Mouse (Mus musculus) embryonic facial prominence, embryonic 10.5 days (tissue): ENCODE results near the gene Cacng7. TPM values are rescaled to one million over a fixed set of nuclear protein-coding genes. Genes with fewer than 3 reads are reported as not detected.

Source experiments
- DNase-seq: peaks from one replicate; pipeline ENCODE4 v3.0.0-alpha.2; 2017; ENCODE audit warnings: low spot score
- H3K27ac ChIP-seq: fragments of 300-500 bp; sonication (generic); replicated peaks from 2 replicates; pipeline ENCODE4 v1.5.1; 2016; ENCODE audit warnings: mild to moderate bottlenecking
- H3K27me3 ChIP-seq: fragments of 300-500 bp; sonication (generic); replicated peaks from 2 replicates; pipeline ENCODE4 v1.6.1; 2016; ENCODE audit warnings: low read depth, mild to moderate bottlenecking; ENCODE audit not compliant: poor library complexity, severe bottlenecking
- H3K36me3 ChIP-seq: fragments of 300-500 bp; sonication (generic); replicated peaks from 2 replicates; pipeline ENCODE4 v1.6.1; 2016; ENCODE audit warnings: mild to moderate bottlenecking, moderate library complexity
- H3K4me1 ChIP-seq: fragments of 300-500 bp; sonication (generic); 2 replicates; pipeline ENCODE4 v1.6.1; 2016
- H3K4me3 ChIP-seq: fragments of 300-500 bp; sonication (generic); 2 replicates; pipeline ENCODE4 v1.5.1; 2016; ENCODE audit warnings: mild to moderate bottlenecking, moderate library complexity
- H3K9me3 ChIP-seq: fragments of 300-500 bp; sonication (generic); 2 replicates; pipeline ENCODE4 v1.6.1; 2016; ENCODE audit warnings: mild to moderate bottlenecking
- WGBS: fragments of 180-500 bp; shearing (Covaris S2); methylation state at CpG from one replicate; pipeline ENCODE4 v1.1.7; 2016; 5-methylcytosine and 5-hydroxymethylcytosine counted together
- polyA plus RNA-seq: library from polyadenylated mRNA; unstranded; fragments of >200 nt; fragmentation: Nextera tagmentation; extraction: Ambion mirVana; gene quantifications from 2 replicates; pipeline ENCODE4 v1.2.1, GENCODE M21; 2016

Cacng7 gene
- polyA plus RNA-seq, 1 experiment from 2014 or later: 1.2 TPM

DNA sequence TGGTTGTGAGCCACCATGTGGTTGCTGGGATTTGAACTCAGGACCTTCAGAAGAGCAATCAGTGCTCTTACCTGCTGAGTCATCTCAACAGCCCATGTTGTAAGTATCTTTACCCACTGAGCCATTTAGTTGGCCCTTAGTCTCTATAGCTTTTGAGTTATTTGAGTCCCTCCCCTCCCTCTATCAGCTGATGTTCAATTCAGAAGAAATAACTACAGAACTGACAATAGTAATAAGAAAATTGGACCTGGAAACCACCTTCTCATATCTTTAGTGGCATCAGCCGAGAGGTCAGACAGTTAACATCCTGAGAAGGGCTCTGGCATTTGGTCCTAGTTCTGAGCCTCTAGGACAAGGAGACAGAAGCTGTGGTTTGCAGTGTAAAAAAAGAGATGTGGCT, 38.0 kb upstream of the Cacng7 start:
- no peak for DNase-seq
- peaks cover 48% of the 10 kb centered on the region for H3K36me3 ChIP-seq
- WGBS: 91% methylated on average over 1 of the region's 1 CpGs
- H3K9me3 ChIP-seq: no peaks in the 10 kb centered on the region
- H3K4me1 ChIP-seq: peaks cover 35% of the 10 kb centered on the region
- peaks cover 3% of the 10 kb centered on the region; the same call in 1 of the 2 replicates for H3K27me3 ChIP-seq
- H3K27ac ChIP-seq: no peak overlapping the region
- H3K4me3 ChIP-seq: no peak overlapping the region

DNA sequence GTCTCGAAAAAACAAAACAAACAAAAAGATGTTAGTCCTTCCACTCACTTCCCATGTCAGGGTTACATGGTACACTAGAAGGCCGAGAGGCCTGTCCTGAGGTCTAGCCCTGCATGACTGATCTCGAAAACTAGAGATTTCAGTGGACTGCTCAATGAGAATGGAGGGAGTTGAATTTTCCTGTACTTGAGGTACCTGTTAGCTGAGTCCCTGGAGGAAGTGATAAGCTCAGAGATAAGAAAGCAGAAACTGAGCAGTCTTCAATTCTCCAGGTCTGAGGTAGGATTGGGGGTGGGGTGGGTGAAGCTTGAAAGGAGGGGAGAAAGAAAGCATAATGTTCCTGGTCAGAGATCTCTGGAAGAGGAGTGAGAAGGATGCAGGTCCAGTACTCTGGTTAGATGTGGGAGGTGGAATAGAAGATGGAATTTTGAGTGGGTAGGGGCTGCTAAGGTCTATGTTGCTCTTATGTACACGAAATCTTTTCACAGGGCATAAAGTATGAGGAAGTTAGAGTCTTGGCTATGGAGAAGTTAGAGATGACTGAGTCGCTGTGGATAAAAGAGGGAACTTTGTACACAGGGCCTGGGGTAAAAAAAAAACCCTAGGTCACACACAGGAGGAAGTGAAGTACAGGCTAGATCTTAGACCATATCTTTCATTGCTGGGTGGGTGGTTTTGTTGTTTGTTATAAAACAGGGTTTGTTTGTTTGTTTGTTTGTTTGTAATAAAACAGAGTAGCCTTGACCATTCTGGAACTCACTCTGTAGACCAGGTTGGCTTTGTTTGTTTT, 37.2 kb upstream of the Cacng7 start:
- DNase-seq: no peak
- 89% methylated on average over 5 of the region's 5 CpGs for WGBS
- Histone ChIP-seq H3K27ac (no peak overlapping the region), H3K4me1 (peaks cover 27% of the 10 kb centered on the region), H3K27me3 (peaks cover 10% of the 10 kb centered on the region), H3K9me3 (no peaks in the 10 kb centered on the region), H3K36me3 (peaks cover 50% of the 10 kb centered on the region), H3K4me3 (no peak overlapping the region)

DNA sequence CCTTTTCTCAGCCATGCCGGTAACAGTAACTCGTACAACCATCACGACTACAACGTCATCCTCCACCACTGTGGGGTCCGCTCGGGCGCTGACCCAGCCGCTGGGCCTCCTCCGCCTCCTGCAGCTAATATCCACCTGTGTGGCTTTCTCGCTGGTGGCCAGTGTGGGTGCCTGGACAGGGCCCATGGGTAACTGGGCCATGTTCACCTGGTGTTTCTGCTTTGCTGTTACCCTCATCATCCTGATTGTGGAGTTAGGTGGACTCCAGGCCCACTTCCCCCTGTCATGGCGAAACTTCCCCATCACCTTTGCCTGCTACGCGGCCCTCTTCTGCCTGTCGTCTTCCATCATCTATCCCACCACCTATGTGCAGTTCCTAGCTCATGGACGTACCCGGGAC, 36.0 kb upstream of the Cacng7 start:
- H3K4me1 ChIP-seq: peaks cover 18% of the 10 kb centered on the region
- H3K27me3 ChIP-seq: peaks cover 22% of the 10 kb centered on the region
- no peak overlapping the region for H3K4me3 ChIP-seq
- H3K36me3 ChIP-seq: peaks cover 50% of the 10 kb centered on the region
- H3K9me3 ChIP-seq: no peaks in the 10 kb centered on the region
- 94% methylated on average over 16 of the region's 16 CpGs for WGBS
- DNase-seq: no peak
- no peak overlapping the region for H3K27ac ChIP-seq

DNA sequence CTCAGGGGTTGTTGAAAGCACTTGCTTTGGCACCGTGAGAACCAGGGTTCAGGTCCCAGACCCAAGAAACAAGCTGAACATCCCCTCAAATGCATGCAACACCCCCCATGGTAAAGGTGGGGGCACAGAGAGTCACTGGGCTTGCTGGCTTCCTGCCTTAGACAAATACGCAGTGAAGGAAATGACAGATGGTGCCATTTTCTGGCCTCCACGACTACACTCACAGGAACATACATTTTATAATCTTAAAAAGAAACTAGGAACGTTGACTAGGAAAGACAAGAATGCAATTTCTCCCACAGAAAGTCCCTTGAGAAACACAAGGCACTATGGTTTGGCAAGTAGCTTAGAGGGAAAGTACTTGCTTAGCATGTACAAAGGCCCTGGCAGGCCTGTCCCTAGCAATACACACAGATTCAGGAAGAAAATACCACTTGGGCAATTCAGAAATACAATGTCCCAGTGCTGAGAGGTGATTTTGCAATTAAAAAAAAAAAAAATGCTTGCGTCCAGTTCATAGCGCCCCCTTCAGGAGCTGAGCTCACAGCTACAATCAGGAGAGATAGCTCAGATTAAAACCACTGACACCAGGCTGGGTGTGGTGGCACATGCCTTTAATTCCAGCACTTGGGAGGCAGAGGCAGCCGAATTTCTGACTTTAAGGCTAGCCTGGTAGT, 32.7 kb upstream of the Cacng7 start:
- no peak for DNase-seq
- peaks cover 33% of the 10 kb centered on the region for H3K4me1 ChIP-seq
- peaks cover 56% of the 10 kb centered on the region for H3K27me3 ChIP-seq
- peaks cover 39% of the 10 kb centered on the region for H3K36me3 ChIP-seq
- H3K9me3 ChIP-seq: no peaks in the 10 kb centered on the region
- H3K4me3 ChIP-seq: no peak overlapping the region
- 57% methylated on average over 7 of the region's 7 CpGs for WGBS
- no peak overlapping the region for H3K27ac ChIP-seq

DNA sequence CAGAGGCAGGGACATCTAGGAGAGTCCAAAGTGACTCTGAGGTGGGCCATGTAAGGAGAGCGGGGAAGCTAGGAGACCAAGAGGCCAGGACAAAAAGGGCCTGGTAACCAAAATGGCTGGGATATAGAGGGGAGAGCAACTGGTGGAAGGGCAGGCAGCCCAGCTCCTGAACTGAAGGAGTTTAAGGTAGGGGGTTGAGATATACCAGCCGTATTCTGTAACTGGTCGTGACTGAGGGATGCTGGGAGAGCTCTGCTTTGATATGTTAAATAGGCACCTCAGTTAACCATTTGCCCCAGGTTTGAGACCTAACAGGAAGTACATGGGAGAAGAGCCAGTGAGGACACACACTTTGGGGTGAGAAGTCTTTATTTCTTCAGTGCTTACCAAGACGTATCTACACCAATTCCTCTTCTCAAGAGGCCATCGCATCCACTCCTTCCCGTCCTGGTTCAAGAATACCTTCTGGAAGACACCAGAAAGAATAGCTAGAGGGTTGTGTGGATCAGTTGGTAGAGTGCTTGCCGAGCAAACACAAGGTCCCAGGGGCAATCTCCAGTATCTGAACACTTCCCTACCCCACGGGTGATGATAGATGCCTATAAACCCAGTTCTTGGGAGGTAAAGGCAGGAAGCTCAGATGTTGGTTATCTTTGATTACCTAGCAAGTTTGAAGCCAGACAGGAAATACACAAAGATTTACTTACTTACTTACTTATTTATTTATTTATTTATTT, 31.7 kb upstream of the Cacng7 start:
- peaks cover 66% of the 10 kb centered on the region for H3K27me3 ChIP-seq
- peaks cover 32% of the 10 kb centered on the region for H3K36me3 ChIP-seq
- no peak for DNase-seq
- 67% methylated on average over 8 of the region's 8 CpGs for WGBS
- no peaks in the 10 kb centered on the region for H3K9me3 ChIP-seq
- H3K4me1 ChIP-seq: peaks cover 33% of the 10 kb centered on the region
- no peak overlapping the region for H3K4me3 ChIP-seq
- H3K27ac ChIP-seq: no peak overlapping the region

DNA sequence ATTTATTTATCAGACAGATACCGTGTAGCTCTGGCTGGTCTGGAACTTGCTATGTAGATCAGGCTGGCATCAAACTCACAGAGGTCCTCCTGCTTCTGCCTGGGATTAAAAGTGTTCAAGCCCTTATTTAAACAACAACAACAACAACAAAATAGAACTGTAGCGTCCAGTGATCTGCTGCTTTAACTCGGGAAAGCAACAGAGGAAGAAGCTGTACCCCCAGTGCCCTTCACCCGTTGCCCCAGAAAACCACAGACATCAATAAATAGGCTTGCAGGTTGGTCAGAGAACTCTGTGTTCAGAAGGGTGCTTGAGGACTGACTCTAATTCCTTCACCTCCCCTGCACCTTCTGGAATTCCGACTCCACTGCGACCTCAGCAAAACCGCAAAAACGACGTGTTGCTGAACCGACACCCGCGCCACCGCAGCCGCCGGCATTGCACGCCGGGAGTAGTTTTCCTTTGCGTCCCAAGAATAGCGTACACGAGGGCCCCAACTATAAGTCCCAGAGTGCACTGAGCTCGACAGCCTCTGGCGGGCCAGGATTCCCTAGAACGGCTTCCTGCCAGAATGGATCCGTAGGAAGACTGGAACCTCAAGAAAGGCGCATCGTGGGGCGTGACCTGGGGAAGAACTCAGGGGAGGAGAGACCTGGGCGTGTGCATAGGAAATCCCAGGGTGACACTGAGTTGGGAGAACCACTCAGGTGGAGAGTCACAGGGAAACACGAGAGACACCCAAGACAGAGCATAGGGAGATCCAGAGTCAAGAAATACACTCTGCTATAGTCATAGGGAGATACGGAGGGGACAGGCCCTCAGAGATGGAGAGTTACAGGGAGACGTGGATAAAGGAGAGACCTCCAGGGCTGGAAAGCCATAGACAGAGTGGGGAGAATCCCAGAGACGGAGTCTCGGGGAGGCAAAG, 30.9 kb upstream of the Cacng7 start:
- H3K9me3 ChIP-seq: no peaks in the 10 kb centered on the region
- H3K4me3 ChIP-seq: peak overlapping the region; percentile 55
- no peak overlapping the region for H3K27ac ChIP-seq
- peaks cover 24% of the 10 kb centered on the region for H3K36me3 ChIP-seq
- H3K27me3 ChIP-seq: peaks cover 72% of the 10 kb centered on the region
- peaks cover 33% of the 10 kb centered on the region for H3K4me1 ChIP-seq
- 6% methylated on average over 33 of the region's 33 CpGs for WGBS
- DNase-seq: peak; percentile 55

DNA sequence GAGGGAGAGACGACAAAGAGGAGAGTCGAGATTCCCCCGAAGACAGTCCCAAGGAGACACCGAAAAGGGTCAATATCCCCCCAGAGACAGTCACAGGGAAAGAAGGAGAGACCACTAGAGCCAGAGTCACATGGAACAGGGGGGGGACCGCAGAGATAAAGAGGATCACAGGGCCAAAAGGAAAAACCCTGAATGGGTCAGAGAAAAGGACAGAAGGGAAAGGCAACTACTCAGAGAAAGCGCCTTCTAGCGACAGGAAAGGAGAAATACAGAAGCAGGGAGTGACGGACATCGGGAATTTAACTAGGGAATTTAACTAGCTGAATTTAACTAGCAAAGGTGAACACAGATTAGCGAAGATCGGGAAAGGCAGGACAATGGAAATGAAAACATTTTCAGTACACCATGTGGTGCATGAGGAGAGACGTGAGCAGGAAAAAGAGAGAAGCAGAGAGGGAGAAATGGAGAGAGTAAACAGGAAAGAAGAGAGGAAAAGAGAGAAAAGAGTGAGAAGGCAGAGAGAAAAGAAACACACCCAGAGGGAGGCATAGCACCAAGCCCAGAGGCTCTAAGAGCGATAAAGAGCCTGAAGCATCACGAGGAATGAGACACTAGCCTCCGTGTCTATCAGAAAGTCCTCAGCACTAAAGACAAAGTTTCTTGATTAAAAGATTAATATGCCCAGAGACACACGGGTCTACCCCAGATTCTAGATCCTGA, 30.0 kb upstream of the Cacng7 start:
- H3K36me3 ChIP-seq: peaks cover 15% of the 10 kb centered on the region
- H3K27ac ChIP-seq: no peak overlapping the region
- DNase-seq: peak; percentile 27
- peaks cover 72% of the 10 kb centered on the region for H3K27me3 ChIP-seq
- WGBS: 2% methylated on average over 16 of the region's 16 CpGs
- peak overlapping the region; percentile 55 for H3K4me3 ChIP-seq
- H3K4me1 ChIP-seq: peaks cover 33% of the 10 kb centered on the region
- H3K9me3 ChIP-seq: no peaks in the 10 kb centered on the region

DNA sequence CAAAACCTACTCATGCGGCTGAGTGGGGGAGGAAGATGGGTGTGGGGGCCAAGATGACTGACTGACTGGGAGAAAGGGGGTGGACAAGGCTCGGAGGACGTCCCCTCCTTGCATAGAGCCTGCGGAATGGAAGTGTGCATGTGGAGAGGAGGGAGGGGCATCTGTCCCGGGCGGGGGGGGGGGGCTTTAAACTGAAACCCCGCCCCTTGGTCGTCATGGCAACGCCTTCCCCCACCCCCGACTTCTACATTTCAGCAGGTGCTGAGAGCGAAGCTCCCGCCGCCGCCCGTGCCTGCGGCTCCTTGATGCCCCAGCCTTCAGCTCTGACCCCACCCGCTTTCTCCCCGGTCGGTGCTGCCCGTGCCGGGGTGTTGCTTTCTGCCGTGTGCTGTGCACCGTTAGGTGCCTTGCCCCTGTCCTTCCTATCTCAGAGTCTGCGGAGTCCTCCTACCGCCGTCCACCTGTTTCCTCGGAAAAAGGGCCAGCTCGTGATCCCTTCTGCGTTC, 29.4 kb upstream of the Cacng7 start:
- DNase-seq: peak; percentile 69
- peak overlapping the region; percentile 55 for H3K4me3 ChIP-seq
- H3K27ac ChIP-seq: no peak overlapping the region
- H3K4me1 ChIP-seq: peaks cover 33% of the 10 kb centered on the region
- no peaks in the 10 kb centered on the region for H3K9me3 ChIP-seq
- peaks cover 72% of the 10 kb centered on the region for H3K27me3 ChIP-seq
- 0% methylated on average over 29 of the region's 29 CpGs for WGBS
- peaks cover 9% of the 10 kb centered on the region for H3K36me3 ChIP-seq

DNA sequence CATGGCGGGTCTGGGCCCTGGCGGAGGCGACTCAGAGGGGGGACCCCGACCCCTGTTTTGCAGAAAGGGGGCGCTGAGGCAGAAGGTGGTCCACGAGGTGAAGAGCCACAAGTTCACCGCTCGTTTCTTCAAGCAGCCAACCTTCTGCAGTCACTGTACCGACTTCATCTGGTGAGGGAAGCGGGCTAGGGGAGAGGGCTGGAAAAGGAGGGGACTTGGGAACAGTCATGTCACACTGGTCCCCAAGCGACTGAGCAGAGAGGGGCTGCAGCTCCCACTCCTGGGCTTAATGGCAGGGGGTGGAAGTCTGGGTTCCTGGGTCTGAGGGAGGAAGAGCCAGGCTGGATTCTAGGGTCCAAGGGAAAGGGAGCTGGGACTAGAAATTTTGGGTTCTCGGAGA, 29.0 kb upstream of the Cacng7 start:
- peak; percentile 39 for DNase-seq
- Histone ChIP-seq H3K27ac (no peak overlapping the region), H3K4me1 (peaks cover 33% of the 10 kb centered on the region), H3K4me3 (peak overlapping the region; percentile 55), H3K27me3 (peaks cover 72% of the 10 kb centered on the region), H3K9me3 (no peaks in the 10 kb centered on the region), H3K36me3 (peaks cover 7% of the 10 kb centered on the region)
- 5% methylated on average over 12 of the region's 12 CpGs for WGBS

DNA sequence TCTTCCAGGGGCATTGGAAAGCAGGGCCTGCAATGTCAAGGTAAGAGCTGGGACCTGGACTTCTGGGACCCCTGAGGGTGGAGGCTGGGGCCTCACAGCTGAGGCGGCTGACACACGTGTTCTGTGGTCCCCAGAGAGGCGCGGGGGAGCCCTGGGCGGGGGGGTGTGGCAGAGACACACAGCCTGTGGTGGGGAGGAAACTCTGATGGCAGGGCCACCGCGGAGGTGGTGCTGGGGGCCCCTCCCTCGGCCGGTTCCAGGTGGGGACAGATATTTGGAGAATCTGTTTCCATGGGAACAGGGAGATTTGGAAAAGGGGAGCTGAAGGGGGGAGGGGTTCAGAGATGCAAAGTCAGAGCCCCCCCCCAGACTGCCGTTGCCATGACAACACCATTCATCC, 28.5 kb upstream of the Cacng7 start:
- H3K4me3 ChIP-seq: peak overlapping the region; percentile 55
- H3K36me3 ChIP-seq: peaks cover 7% of the 10 kb centered on the region
- WGBS: 5% methylated on average over 10 of the region's 10 CpGs
- H3K4me1 ChIP-seq: peaks cover 33% of the 10 kb centered on the region
- H3K27ac ChIP-seq: no peak overlapping the region
- peak; percentile 22 for DNase-seq
- no peaks in the 10 kb centered on the region for H3K9me3 ChIP-seq
- H3K27me3 ChIP-seq: peaks cover 72% of the 10 kb centered on the region

DNA sequence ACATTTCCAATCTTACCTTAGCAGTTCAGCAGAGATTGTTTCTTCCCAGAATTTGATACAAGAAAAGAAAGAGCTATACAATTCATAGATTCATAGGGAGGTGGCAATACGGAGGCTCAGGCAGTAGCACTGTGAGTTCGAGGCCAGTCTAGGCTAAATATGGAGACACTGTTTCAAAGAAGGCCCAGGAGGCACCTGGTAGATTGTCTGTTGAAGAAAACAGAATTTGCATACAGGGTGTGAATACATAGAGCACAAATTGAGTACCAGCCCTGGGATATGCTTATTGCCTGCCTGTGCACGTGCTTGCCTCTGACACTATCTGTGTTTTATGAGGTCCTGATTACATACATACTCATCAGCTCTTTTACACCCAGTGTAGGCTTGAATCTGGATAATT, 26.4 kb upstream of the Cacng7 start:
- no peaks in the 10 kb centered on the region for H3K36me3 ChIP-seq
- peaks cover 33% of the 10 kb centered on the region for H3K4me1 ChIP-seq
- no peak overlapping the region for H3K4me3 ChIP-seq
- H3K9me3 ChIP-seq: peaks cover 6% of the 10 kb centered on the region; the same call in 1 of the 2 replicates
- DNase-seq: no peak
- H3K27ac ChIP-seq: no peak overlapping the region
- peaks cover 53% of the 10 kb centered on the region for H3K27me3 ChIP-seq
- WGBS: 84% methylated on average over 3 of the region's 3 CpGs
